Mouse (Mus musculus): ENCODE results near the gene Flt3l. TPM values are rescaled to one million over a fixed set of nuclear protein-coding genes. Genes with fewer than 3 reads are reported as not detected.
"Not testable (repeated sequence)": the region's sequence is repeated elsewhere in the genome, so short reads cannot be mapped to it uniquely, and the experiment has no call there.

The Flt3l gene
- polyA plus RNA-seq, 2 experiments = 3.3 to 12.4 TPM

GRCm38 (mm10) chr7:45175929-45176328 is 39.7 kb upstream of the Flt3l start:
- H3K4me3 ChIP-seq (replicated peaks; ENCODE audit: low read length) = peak overlapping the region; percentile 22
- no peaks in the 10 kb centered on the region for H3K36me3 ChIP-seq (ENCODE audit: control insufficient read depth, insufficient read depth, low read length)
- no peak for TF ChIP-seq POLR2A (IDR thresholded peaks at IDR 0.05; ENCODE audit: borderline replicate concordance, extremely low read depth, insufficient read depth, insufficient read length)
- H3K4me2 ChIP-seq (replicated peaks; ENCODE audit: low read depth, low read length, severe bottlenecking) = peak overlapping the region; percentile 35
- no peaks in the 10 kb centered on the region for H3K9me3 ChIP-seq (ENCODE audit: control insufficient read depth, low read length)
- WGBS = 1% methylated on average over 22 of the region's 23 CpGs
- no peaks in the 10 kb centered on the region for H3K4me1 ChIP-seq (ENCODE audit: control insufficient read depth, insufficient read depth, low read length)
- no peak for ATAC-seq (ENCODE audit: low FRiP score, low read depth)
- no peak overlapping the region for H3K27ac ChIP-seq (replicated peaks; ENCODE audit: low read depth, low read length)
- no peak for DNase-seq (ENCODE audit: low spot score)
- peak overlapping the region; percentile 7; the same call in 1 of the 2 replicates for H3K9ac ChIP-seq (ENCODE audit: low read depth, low read length, severe bottlenecking)
- peaks cover 70% of the 10 kb centered on the region for H3K27me3 ChIP-seq (ENCODE audit: control insufficient read depth, insufficient read depth, low read length)

DNA sequence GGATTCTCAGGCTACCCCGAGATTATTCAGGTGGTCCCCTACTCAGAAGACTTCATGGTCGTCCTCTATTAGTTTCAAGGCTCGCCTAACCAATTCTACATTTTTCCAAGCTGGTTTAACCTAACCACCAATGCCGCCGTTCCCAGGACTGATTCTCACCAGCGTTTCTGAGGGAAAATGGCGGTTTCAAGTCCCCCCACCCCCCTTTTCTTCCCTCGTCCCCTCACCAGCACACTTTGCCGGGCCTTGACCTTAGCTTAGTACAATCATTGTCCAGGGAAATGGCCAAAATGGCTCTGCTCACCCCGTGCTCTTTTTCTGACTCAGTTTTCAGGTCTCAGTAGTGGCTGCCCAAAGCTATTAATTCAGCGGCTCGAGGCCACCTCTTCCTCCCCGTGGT is 39.2 kb upstream of the Flt3l start:
- no peak for TF ChIP-seq POLR2A (IDR thresholded peaks at IDR 0.05; ENCODE audit: borderline replicate concordance, extremely low read depth, insufficient read depth, insufficient read length)
- 4% methylated on average over 13 of the region's 13 CpGs for WGBS
- Histone ChIP-seq H3K27me3 (ENCODE audit: control insufficient read depth, insufficient read depth, low read length) (peaks cover 65% of the 10 kb centered on the region), H3K9me3 (ENCODE audit: control insufficient read depth, low read length) (peaks cover 3% of the 10 kb centered on the region; the same call in 1 of the 2 replicates), H3K4me1 (ENCODE audit: control insufficient read depth, insufficient read depth, low read length) (no peaks in the 10 kb centered on the region), H3K36me3 (ENCODE audit: control insufficient read depth, insufficient read depth, low read length) (no peaks in the 10 kb centered on the region), H3K4me3 (replicated peaks; ENCODE audit: low read length) (no peak overlapping the region), H3K27ac (replicated peaks; ENCODE audit: low read depth, low read length) (no peak overlapping the region), H3K4me2 (replicated peaks; ENCODE audit: low read depth, low read length, severe bottlenecking) (no peak overlapping the region), H3K9ac (ENCODE audit: low read depth, low read length, severe bottlenecking) (no peak overlapping the region)
- ATAC-seq (ENCODE audit: low FRiP score, low read depth) = no peak
- DNase-seq (ENCODE audit: low spot score) = no peak

GRCm38 (mm10) chr7:45174567-45175280 is 38.5 kb upstream of the Flt3l start:
- Histone ChIP-seq H3K4me3 (replicated peaks; ENCODE audit: low read length) (no peak overlapping the region), H3K4me1 (ENCODE audit: control insufficient read depth, insufficient read depth, low read length) (no peaks in the 10 kb centered on the region), H3K4me2 (replicated peaks; ENCODE audit: low read depth, low read length, severe bottlenecking) (0 out of 2 replicates have a peak overlapping the region, but pooled peaks have one; percentile 10), H3K27me3 (ENCODE audit: control insufficient read depth, insufficient read depth, low read length) (peaks cover 61% of the 10 kb centered on the region), H3K36me3 (ENCODE audit: control insufficient read depth, insufficient read depth, low read length) (no peaks in the 10 kb centered on the region), H3K9ac (ENCODE audit: low read depth, low read length, severe bottlenecking) (no peak overlapping the region), H3K27ac (replicated peaks; ENCODE audit: low read depth, low read length) (no peak overlapping the region), H3K9me3 (ENCODE audit: control insufficient read depth, low read length) (peaks cover 9% of the 10 kb centered on the region)
- ATAC-seq (ENCODE audit: low FRiP score, low read depth) (no peak), DNase-seq (ENCODE audit: low spot score) (no peak)
- no peak for TF ChIP-seq POLR2A (IDR thresholded peaks at IDR 0.05; ENCODE audit: borderline replicate concordance, extremely low read depth, insufficient read depth, insufficient read length)
- WGBS = 5% methylated on average over 24 of the region's 29 CpGs

GRCm38 (mm10) chr7:45173772-45174171 is 37.5 kb upstream of the Flt3l start:
- peaks cover 63% of the 10 kb centered on the region for H3K27me3 ChIP-seq (ENCODE audit: control insufficient read depth, insufficient read depth, low read length)
- H3K9ac ChIP-seq (ENCODE audit: low read depth, low read length, severe bottlenecking); H3K4me3 ChIP-seq (replicated peaks; ENCODE audit: low read length); H3K27ac ChIP-seq (replicated peaks; ENCODE audit: low read depth, low read length); H3K36me3 ChIP-seq (ENCODE audit: control insufficient read depth, insufficient read depth, low read length); DNase-seq (ENCODE audit: low spot score); H3K4me2 ChIP-seq (replicated peaks; ENCODE audit: low read depth, low read length, severe bottlenecking); H3K4me1 ChIP-seq (ENCODE audit: control insufficient read depth, insufficient read depth, low read length); ATAC-seq (ENCODE audit: low FRiP score, low read depth): not testable (repeated sequence)
- H3K9me3 ChIP-seq (ENCODE audit: control insufficient read depth, low read length) = peaks cover 19% of the 10 kb centered on the region
- 67% methylated on average over 1 of the region's 1 CpGs for WGBS

GRCm38 (mm10) chr7:45172974-45173373 is 36.7 kb upstream of the Flt3l start:
- peaks cover 63% of the 10 kb centered on the region for H3K27me3 ChIP-seq (ENCODE audit: control insufficient read depth, insufficient read depth, low read length)
- H3K27ac ChIP-seq (replicated peaks; ENCODE audit: low read depth, low read length) = no peak overlapping the region
- H3K9ac ChIP-seq (ENCODE audit: low read depth, low read length, severe bottlenecking) = no peak overlapping the region
- TF ChIP-seq POLR2A (IDR thresholded peaks at IDR 0.05; ENCODE audit: borderline replicate concordance, extremely low read depth, insufficient read depth, insufficient read length) = no peak
- no peaks in the 10 kb centered on the region for H3K36me3 ChIP-seq (ENCODE audit: control insufficient read depth, insufficient read depth, low read length)
- 65% methylated on average over 7 of the region's 7 CpGs for WGBS
- ATAC-seq (ENCODE audit: low FRiP score, low read depth) = no peak
- DNase-seq (ENCODE audit: low spot score) = no peak
- peaks cover 19% of the 10 kb centered on the region for H3K9me3 ChIP-seq (ENCODE audit: control insufficient read depth, low read length)
- H3K4me2 ChIP-seq (replicated peaks; ENCODE audit: low read depth, low read length, severe bottlenecking) = no peak overlapping the region
- no peaks in the 10 kb centered on the region for H3K4me1 ChIP-seq (ENCODE audit: control insufficient read depth, insufficient read depth, low read length)
- H3K4me3 ChIP-seq (replicated peaks; ENCODE audit: low read length) = no peak overlapping the region
